Mouse (Mus musculus): ENCODE results near the gene Rarres1. TPM values are rescaled to one million over a fixed set of nuclear protein-coding genes. Genes with fewer than 3 reads are reported as not detected.

Gene Rarres1
- total and polyA plus RNA-seq, 3 experiments, result 0.34 TPM; not detected in 2

DNA sequence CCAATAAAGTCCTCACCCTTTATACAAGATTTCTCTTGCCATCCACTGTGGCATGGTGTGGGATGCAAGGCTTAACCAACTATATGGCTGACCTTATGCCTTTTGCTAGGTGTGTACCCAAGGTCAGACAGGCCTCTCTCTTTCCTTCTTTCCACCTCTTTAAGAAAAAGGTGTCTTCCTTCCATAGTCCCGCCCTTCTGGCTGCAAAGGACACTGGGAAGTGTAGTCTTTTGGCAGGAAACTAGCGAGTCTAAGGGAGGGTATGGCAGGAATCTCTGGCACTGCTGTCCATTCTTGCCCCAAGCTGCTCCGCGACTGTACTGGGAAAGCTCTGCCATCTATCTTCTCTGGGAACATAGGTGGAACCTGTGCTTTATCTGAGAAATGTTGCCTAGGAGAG lies 38.0 kb upstream of the Rarres1 start:
- TF ChIP-seq POLR2A (IDR thresholded peaks at IDR 0.05; ENCODE audit: low read depth, low read length), result no peak
- peak; percentile 94 for TF ChIP-seq HCFC1 (IDR thresholded peaks at IDR 0.05; ENCODE audit: low read depth, low read length)
- TF ChIP-seq KAT2A (IDR thresholded peaks at IDR 0.05; ENCODE audit: insufficient replicate concordance, low read length), result peak; percentile 61; the same call in 1 of the 2 replicates
- no peak for TF ChIP-seq MXI1 (IDR thresholded peaks at IDR 0.05; ENCODE audit: low read depth, low read length)
- TF ChIP-seq UBTF (IDR thresholded peaks at IDR 0.05; ENCODE audit: low read depth, low read length), result no peak
- TF ChIP-seq TBP (conservative IDR thresholded peaks at IDR 0.05; ENCODE audit: low read depth, low read length), result no peak
- Histone ChIP-seq H3K4me1 (ENCODE audit: control insufficient read depth in 1 of 2, insufficient read depth in 2 of 2) (peaks cover 6 to 45% of the 10 kb centered on the region in 2 experiments), H3K27ac (ENCODE audit: insufficient read depth, low read depth) (no peak overlapping the region), H3K4me2 (ENCODE audit: insufficient read depth, low read depth, poor library complexity, severe bottlenecking) (no peak overlapping the region), H3K9me3 (replicated peaks; ENCODE audit: low read length) (no peaks in the 10 kb centered on the region), H3K79me2 (replicated peaks; ENCODE audit: control insufficient read depth, extremely low read depth, insufficient read depth, poor library complexity, severe bottlenecking) (no peaks in the 10 kb centered on the region), H3K36me3 (replicated peaks in 1 of 2; ENCODE audit: control insufficient read depth in 1 of 2, insufficient read depth in 1 of 2, low read length in 1 of 2) (no peaks in the 10 kb centered on the region), H3K4me3 (replicated peaks in 1 of 3; ENCODE audit: low read depth in 2 of 3, low read length in 2 of 3, poor library complexity in 1 of 3) (no peak overlapping the region), H3K9ac (ENCODE audit: insufficient read depth, low read depth) (no peak overlapping the region), H3K27me3 (replicated peaks) (no peaks in the 10 kb centered on the region)
- dilution Hi-C loops (cut with MboI; ENCODE audit: extremely low pct_ligation_motif_present, extremely low pct_unique_long_range_greater_than_20kb, low sequenced_read_pairs) (no loop called here), in situ Hi-C loops (cut with MboI; ENCODE audit: low pct_ligation_motif_present, low pct_unique_long_range_greater_than_20kb, low sequenced_read_pairs) (no loop called here)
- peak; percentile 37 for DNase-seq (ENCODE audit: extremely low read depth)

DNA sequence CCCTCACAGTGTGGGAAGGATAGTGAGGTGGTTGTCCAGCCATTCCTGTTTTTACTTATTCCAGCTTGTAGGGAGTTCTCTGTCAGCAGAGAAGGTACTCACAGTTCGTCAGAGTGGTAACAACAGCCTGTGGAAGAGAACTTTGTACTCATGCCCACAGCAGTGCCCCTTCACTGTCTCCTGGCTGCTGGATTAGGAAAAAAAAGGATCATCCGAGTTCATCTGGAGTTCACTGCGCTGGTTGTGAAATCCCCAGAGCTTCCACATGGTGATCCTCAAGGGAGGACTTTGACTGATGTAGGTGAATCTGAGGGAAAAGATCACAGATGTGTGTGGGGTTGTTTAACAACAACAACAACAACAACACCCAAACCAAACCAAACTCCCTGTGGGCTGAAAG lies 35.9 kb upstream of the Rarres1 start:
- Histone ChIP-seq H3K36me3 (replicated peaks in 1 of 2; ENCODE audit: control insufficient read depth in 1 of 2, insufficient read depth in 1 of 2, low read length in 1 of 2) (no peaks in the 10 kb centered on the region), H3K9ac (ENCODE audit: insufficient read depth, low read depth) (no peak overlapping the region), H3K9me3 (replicated peaks; ENCODE audit: low read length) (no peaks in the 10 kb centered on the region), H3K27me3 (replicated peaks) (no peaks in the 10 kb centered on the region), H3K4me2 (ENCODE audit: insufficient read depth, low read depth, poor library complexity, severe bottlenecking) (no peak overlapping the region), H3K27ac (ENCODE audit: insufficient read depth, low read depth) (no peak overlapping the region), H3K4me1 (ENCODE audit: control insufficient read depth in 1 of 2, insufficient read depth in 2 of 2) (peaks cover 3 to 31% of the 10 kb centered on the region in 2 experiments), H3K79me2 (replicated peaks; ENCODE audit: control insufficient read depth, extremely low read depth, insufficient read depth, poor library complexity, severe bottlenecking) (no peaks in the 10 kb centered on the region), H3K4me3 (replicated peaks in 1 of 3; ENCODE audit: low read depth in 2 of 3, low read length in 2 of 3, poor library complexity in 1 of 3) (no peak overlapping the region)
- in situ Hi-C loops (cut with MboI; ENCODE audit: low pct_ligation_motif_present, low pct_unique_long_range_greater_than_20kb, low sequenced_read_pairs), result no loop called here
- dilution Hi-C loops (cut with MboI; ENCODE audit: extremely low pct_ligation_motif_present, extremely low pct_unique_long_range_greater_than_20kb, low sequenced_read_pairs), result no loop called here
- no peak for DNase-seq (ENCODE audit: extremely low read depth)
- TF ChIP-seq MEF2A (IDR thresholded peaks at IDR 0.05; ENCODE audit: borderline replicate concordance, low read depth, low read length) (no peak), UBTF (IDR thresholded peaks at IDR 0.05; ENCODE audit: low read depth, low read length) (no peak)

DNA sequence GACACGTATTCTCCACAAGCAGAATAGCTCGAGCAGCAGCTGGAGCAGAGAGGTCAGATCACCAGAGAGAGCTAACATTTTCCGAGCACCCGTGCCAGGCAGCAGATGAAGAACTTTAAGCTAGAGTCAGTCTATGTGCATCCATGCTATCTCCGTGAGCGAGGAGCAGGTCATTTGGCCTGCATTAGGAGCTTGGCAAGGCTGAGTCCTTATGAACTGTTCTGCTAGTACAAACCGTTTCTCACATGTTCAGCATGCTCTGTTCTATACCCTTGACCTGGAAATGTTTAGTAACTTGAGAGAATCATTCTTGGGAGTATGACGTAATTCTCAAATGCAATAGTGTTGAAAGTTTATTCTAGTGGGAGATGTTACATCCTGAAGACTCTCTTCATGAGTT lies 28.3 kb upstream of the Rarres1 start:
- in situ Hi-C loops (cut with MboI; ENCODE audit: low pct_ligation_motif_present, low pct_unique_long_range_greater_than_20kb, low sequenced_read_pairs) (no loop called here), dilution Hi-C loops (cut with MboI; ENCODE audit: extremely low pct_ligation_motif_present, extremely low pct_unique_long_range_greater_than_20kb, low sequenced_read_pairs) (no loop called here)
- H3K9me3 ChIP-seq (replicated peaks; ENCODE audit: low read length), result no peaks in the 10 kb centered on the region
- no peaks in the 10 kb centered on the region for H3K36me3 ChIP-seq (replicated peaks in 1 of 2; ENCODE audit: control insufficient read depth in 1 of 2, insufficient read depth in 1 of 2, low read length in 1 of 2)
- H3K4me1 ChIP-seq (ENCODE audit: control insufficient read depth in 1 of 2, insufficient read depth in 2 of 2), result no peaks in the 10 kb centered on the region
- H3K27me3 ChIP-seq (replicated peaks), result no peaks in the 10 kb centered on the region
- no peak overlapping the region for H3K4me2 ChIP-seq (ENCODE audit: insufficient read depth, low read depth, poor library complexity, severe bottlenecking)
- no peak overlapping the region for H3K9ac ChIP-seq (ENCODE audit: insufficient read depth, low read depth)
- DNase-seq (ENCODE audit: extremely low read depth), result no peak
- TF ChIP-seq USF1 (IDR thresholded peaks at IDR 0.05; ENCODE audit: low read depth, low read length) (no peak), JUND (conservative IDR thresholded peaks at IDR 0.05; ENCODE audit: low read depth, low read length) (no peak), POLR2AphosphoS2 (IDR thresholded peaks at IDR 0.05; ENCODE audit: low read depth, low read length) (no peak), RAD21 (IDR thresholded peaks at IDR 0.05; ENCODE audit: low read depth, low read length) (no peak), SMC3 (IDR thresholded peaks at IDR 0.05; ENCODE audit: low read depth, low read length) (no peak), NRF1 (IDR thresholded peaks at IDR 0.05; ENCODE audit: low read depth, low read length) (no peak), ZKSCAN1 (IDR thresholded peaks at IDR 0.05; ENCODE audit: borderline replicate concordance, low read depth, low read length) (no peak), SIN3A (IDR thresholded peaks at IDR 0.05; ENCODE audit: low read length) (no peak), CHD2 (IDR thresholded peaks at IDR 0.05; ENCODE audit: low read length) (no peak), NELFE (IDR thresholded peaks at IDR 0.05; ENCODE audit: low read depth, low read length) (no peak), CHD1 (IDR thresholded peaks at IDR 0.05; ENCODE audit: low read depth, low read length) (no peak), UBTF (IDR thresholded peaks at IDR 0.05; ENCODE audit: low read depth, low read length) (no peak), TCF12 (IDR thresholded peaks at IDR 0.05; ENCODE audit: low read depth, low read length) (no peak), ETS1 (conservative IDR thresholded peaks at IDR 0.05; ENCODE audit: low read depth, low read length) (no peak), KAT2A (IDR thresholded peaks at IDR 0.05; ENCODE audit: insufficient replicate concordance, low read length) (no peak), JUN (IDR thresholded peaks at IDR 0.05; ENCODE audit: insufficient read depth, low read depth, low read length) (no peak), CTCF (conservative IDR thresholded peaks at IDR 0.05 in 1 of 2, IDR thresholded peaks at IDR 0.05 in 1 of 2; ENCODE audit: low read depth in 2 of 2, low read length in 2 of 2) (no peak)
- H3K4me3 ChIP-seq (replicated peaks in 1 of 3; ENCODE audit: low read depth in 2 of 3, low read length in 2 of 3, poor library complexity in 1 of 3), result no peak overlapping the region
- no peak overlapping the region for H3K27ac ChIP-seq (ENCODE audit: insufficient read depth, low read depth)
- H3K79me2 ChIP-seq (replicated peaks; ENCODE audit: control insufficient read depth, extremely low read depth, insufficient read depth, poor library complexity, severe bottlenecking), result no peaks in the 10 kb centered on the region
